Mouse (Mus musculus) heart, postnatal 0 days (tissue): ENCODE data around the gene Smtnl1.

Experiments
- CTCF ChIP-seq: IDR thresholded peaks from 2 replicates; pipeline ENCODE4 v1.5.1; 2016; ENCODE audit warnings: antibody characterized with exemption, control low read depth, low read depth
- EP300 ChIP-seq: IDR thresholded peaks from 2 replicates; pipeline ENCODE4 v1.6.1; 2016; ENCODE audit warnings: antibody characterized with exemption, low read depth

DNA sequence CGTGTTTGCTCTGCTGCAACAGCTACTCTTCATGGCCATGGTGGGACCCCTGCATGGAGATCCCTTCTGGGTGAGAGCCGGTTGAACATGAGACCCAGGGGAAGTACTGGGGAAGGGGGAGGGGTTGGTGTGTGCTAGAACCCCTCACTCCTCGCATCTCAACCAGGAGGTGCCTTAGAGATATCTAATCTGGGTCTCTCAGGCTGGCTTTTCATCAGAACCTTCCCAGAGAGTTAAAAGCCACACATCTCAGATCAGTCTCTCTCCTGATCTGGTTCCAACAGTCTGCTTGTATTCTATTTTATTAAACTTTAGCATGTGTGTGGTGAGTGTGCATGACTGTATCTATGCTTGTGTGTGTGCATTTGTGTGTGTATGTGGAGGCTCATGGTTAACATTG is 39.0 kb upstream of the Smtnl1 start:
- TF ChIP-seq CTCF: no peak
- no peak for TF ChIP-seq EP300
